Mouse (Mus musculus) neural tube, embryonic 11.5 days (tissue): ENCODE data around the gene Pcyt2. TPM values are rescaled to one million over a fixed set of nuclear protein-coding genes. Genes with fewer than 3 reads are reported as not detected.
A peak's percentile ranks its signal among the peaks of the same experiment; 100 is the strongest.

ENCODE experiments used
- ATAC-seq: fragments of 200-750 bp; cut with Nextera tagmentation; 2 replicates; pipeline ENCODE4 v1.8.0; 2017; ENCODE audit warnings: moderate number of reproducible peaks, mild to moderate bottlenecking, moderate TSS enrichment, moderate library complexity; ENCODE audit not compliant: insufficient read depth, low FRiP score, low TSS enrichment
- DNase-seq: peaks from one replicate; pipeline ENCODE4 v3.0.0-alpha.2; 2015; ENCODE audit warnings: low spot score
- H3K27ac ChIP-seq: fragments of 300-500 bp; sonication (generic); 2 replicates; pipeline ENCODE4 v1.5.1; 2014; ENCODE audit warnings: low read depth, mild to moderate bottlenecking, low read length
- H3K27me3 ChIP-seq: fragments of 300-500 bp; sonication (generic); 2 replicates; pipeline ENCODE4 v1.6.1; 2014; ENCODE audit warnings: mild to moderate bottlenecking, low read length, mixed read lengths; ENCODE audit not compliant: control insufficient read depth, insufficient read depth
- H3K36me3 ChIP-seq: fragments of 300-500 bp; sonication (generic); 2 replicates; pipeline ENCODE4 v1.6.1; 2014; ENCODE audit warnings: mild to moderate bottlenecking, low read length, moderate library complexity, mixed read lengths; ENCODE audit not compliant: control insufficient read depth, insufficient read depth
- H3K4me1 ChIP-seq: fragments of 300-500 bp; sonication (generic); 2 replicates; pipeline ENCODE4 v1.6.1; 2014; ENCODE audit warnings: low read length, mixed read lengths; ENCODE audit not compliant: control insufficient read depth, insufficient read depth
- H3K4me2 ChIP-seq: fragments of 300-500 bp; sonication (generic); 2 replicates; pipeline ENCODE4 v1.6.1; 2014; ENCODE audit warnings: low read depth, mild to moderate bottlenecking, moderate library complexity
- H3K4me3 ChIP-seq: fragments of 300-500 bp; sonication (generic); 2 replicates; pipeline ENCODE4 v1.5.1; 2014; ENCODE audit warnings: low read depth, low read length
- H3K9ac ChIP-seq: fragments of 300-500 bp; sonication (generic); 2 replicates; pipeline ENCODE4 v1.6.1; 2014; ENCODE audit warnings: mild to moderate bottlenecking, low read length
- H3K9me3 ChIP-seq: fragments of 300-500 bp; sonication (generic); 2 replicates; pipeline ENCODE4 v1.6.1; 2016; ENCODE audit warnings: low read length; ENCODE audit not compliant: control insufficient read depth
- WGBS: fragments of 180-500 bp; shearing (Covaris S2); extraction: QIAGEN DNeasy Blood & Tissue Kit; methylation state at CpG from one replicate; pipeline ENCODE4 v1.1.7; 2014; 5-methylcytosine and 5-hydroxymethylcytosine counted together
- polyA plus RNA-seq: library from polyadenylated mRNA; unstranded; fragments of >200 nt; fragmentation: Nextera tagmentation; extraction: Ambion mirVana; gene quantifications from 2 replicates; pipeline ENCODE4 v1.2.1, GENCODE M21; 2014

Gene Pcyt2
- polyA plus RNA-seq, 1 experiment from 2014 or later: 118 TPM

GRCm38 (mm10) chr11:120630401-120630871 lies 12.7 kb upstream of the Pcyt2 start:
- peak overlapping the region; percentile 35; the same call in 1 of the 2 replicates for H3K9ac ChIP-seq
- ATAC-seq (no peak), DNase-seq (no peak)
- H3K4me2 ChIP-seq: peak overlapping the region; percentile 10; the same call in 1 of the 2 replicates
- H3K36me3 ChIP-seq: peaks cover 9% of the 10 kb centered on the region
- no peaks in the 10 kb centered on the region for H3K9me3 ChIP-seq
- H3K27me3 ChIP-seq: no peaks in the 10 kb centered on the region
- peaks cover 14% of the 10 kb centered on the region for H3K4me1 ChIP-seq
- H3K27ac ChIP-seq: peak overlapping the region; percentile 35
- no peak overlapping the region for H3K4me3 ChIP-seq
- 57% methylated on average over 5 of the region's 5 CpGs for WGBS

- Histone ChIP-seq H3K4me1 (peaks cover 18% of the 10 kb centered on the region), H3K9ac (peak overlapping the region; percentile 35; the same call in 1 of the 2 replicates), H3K9me3 (no peaks in the 10 kb centered on the region), H3K27ac (peak overlapping the region; percentile 35; the same call in 1 of the 2 replicates), H3K4me3 (no peak overlapping the region), H3K36me3 (peaks cover 9% of the 10 kb centered on the region), H3K27me3 (no peaks in the 10 kb centered on the region), H3K4me2 (peak overlapping the region; percentile 10; the same call in 1 of the 2 replicates)
- no peak for ATAC-seq
- no peak for DNase-seq
- WGBS: 39% methylated on average over 7 of the region's 7 CpGs
Measured at GRCm38 (mm10) chr11:120629911-120630310, 12.2 kb upstream of the Pcyt2 start.

DNA sequence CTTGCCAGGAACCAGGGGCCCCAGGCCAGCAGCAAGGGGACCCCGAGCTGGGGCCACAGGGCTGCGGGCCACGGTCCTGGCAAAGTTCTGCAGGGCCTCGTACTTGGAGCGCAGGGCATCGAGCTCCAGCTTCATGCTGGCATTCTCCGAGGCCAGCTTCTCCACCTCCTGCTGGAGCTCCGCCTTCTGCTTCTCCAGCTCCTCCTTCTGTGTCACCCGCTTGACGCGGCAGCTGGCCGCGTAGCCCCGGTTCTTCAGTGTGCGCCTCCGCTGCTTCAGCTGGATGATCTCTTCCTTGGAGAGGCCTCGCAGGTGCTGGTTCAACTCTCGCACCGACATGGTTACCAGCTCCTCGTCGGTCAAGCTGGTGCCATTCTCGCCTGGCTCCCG lies 11.6 kb upstream of the Pcyt2 start:
- H3K9me3 ChIP-seq: no peaks in the 10 kb centered on the region
- H3K4me2 ChIP-seq: no peak overlapping the region
- H3K27ac ChIP-seq: no peak overlapping the region
- H3K4me1 ChIP-seq: peaks cover 18% of the 10 kb centered on the region
- WGBS: 82% methylated on average over 23 of the region's 23 CpGs
- no peak overlapping the region for H3K9ac ChIP-seq
- H3K4me3 ChIP-seq: no peak overlapping the region
- H3K27me3 ChIP-seq: no peaks in the 10 kb centered on the region
- no peak for ATAC-seq
- no peak for DNase-seq
- peaks cover 9% of the 10 kb centered on the region for H3K36me3 ChIP-seq

GRCm38 (mm10) chr11:120628601-120629340 lies 11.0 kb upstream of the Pcyt2 start:
- no peak for ATAC-seq
- Histone ChIP-seq H3K9me3 (no peaks in the 10 kb centered on the region), H3K27me3 (no peaks in the 10 kb centered on the region), H3K36me3 (peaks cover 9% of the 10 kb centered on the region), H3K9ac (no peak overlapping the region), H3K4me3 (no peak overlapping the region), H3K4me2 (no peak overlapping the region), H3K4me1 (peaks cover 23% of the 10 kb centered on the region), H3K27ac (no peak overlapping the region)
- DNase-seq: no peak
- 96% methylated on average over 23 of the region's 23 CpGs for WGBS

- H3K4me1 ChIP-seq: peaks cover 23% of the 10 kb centered on the region
- WGBS: 83% methylated on average over 22 of the region's 22 CpGs
- H3K36me3 ChIP-seq: peaks cover 9% of the 10 kb centered on the region
- no peaks in the 10 kb centered on the region for H3K9me3 ChIP-seq
- no peaks in the 10 kb centered on the region for H3K27me3 ChIP-seq
- H3K4me3 ChIP-seq: no peak overlapping the region
- ATAC-seq (no peak), DNase-seq (no peak)
- no peak overlapping the region for H3K4me2 ChIP-seq
- H3K9ac ChIP-seq: no peak overlapping the region
- H3K27ac ChIP-seq: no peak overlapping the region
Measured at GRCm38 (mm10) chr11:120627468-120628300, 9.9 kb upstream of the Pcyt2 start.

GRCm38 (mm10) chr11:120626785-120627467 lies 9.2 kb upstream of the Pcyt2 start:
- ATAC-seq: no peak
- Histone ChIP-seq H3K27me3 (no peaks in the 10 kb centered on the region), H3K9me3 (no peaks in the 10 kb centered on the region), H3K27ac (no peak overlapping the region), H3K9ac (no peak overlapping the region), H3K4me1 (peaks cover 19% of the 10 kb centered on the region), H3K4me3 (no peak overlapping the region), H3K4me2 (no peak overlapping the region), H3K36me3 (peaks cover 9% of the 10 kb centered on the region)
- no peak for DNase-seq
- WGBS: 90% methylated on average over 11 of the region's 11 CpGs

DNA sequence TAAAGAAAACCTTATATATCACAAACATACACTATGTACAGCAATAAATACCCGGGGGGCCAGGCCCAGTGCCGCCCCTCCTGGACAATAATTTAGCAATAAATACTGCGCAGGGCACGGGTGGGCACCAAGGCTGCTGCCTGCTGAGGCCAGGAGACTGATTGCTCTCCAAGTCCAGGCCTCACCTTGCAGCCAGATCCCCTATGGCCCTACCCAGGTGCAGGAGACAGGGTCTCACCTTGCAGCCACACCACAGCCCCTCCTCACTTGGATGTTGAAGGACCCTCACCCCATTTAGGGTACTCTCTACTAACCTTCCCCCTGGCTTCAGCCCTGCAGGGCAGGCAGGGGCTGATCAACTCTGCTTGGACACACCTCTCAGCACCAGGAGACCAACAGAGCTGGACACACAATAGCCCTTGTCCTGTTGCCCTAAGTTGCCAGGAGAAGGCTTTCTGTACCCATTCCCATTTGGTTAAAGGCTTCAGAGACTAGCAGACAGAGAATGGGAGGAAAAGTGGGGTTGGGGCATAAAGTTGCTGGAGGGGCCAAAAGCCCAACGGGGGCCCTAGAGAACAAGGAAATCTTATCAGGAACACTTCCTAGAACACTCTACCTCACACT lies 7.5 kb upstream of the Pcyt2 start, which contains the start of gene Sirt7:
Gene Sirt7 (minus strand): TSS at position 89 of the 624 bp plus-strand sequence.
- Histone ChIP-seq H3K27ac (peak within 1 kb of the TSS; percentile 83), H3K4me2 (peak within 1 kb of the TSS; percentile 98), H3K4me1 (peaks cover 14% of the 10 kb centered on the region), H3K27me3 (no peaks in the 10 kb centered on the region), H3K4me3 (peak within 1 kb of the TSS; percentile 99), H3K9me3 (no peaks in the 10 kb centered on the region), H3K9ac (peak within 1 kb of the TSS; percentile 80), H3K36me3 (peaks cover 15% of the 10 kb centered on the region)
- ATAC-seq (no peak), DNase-seq (no peak)
- 18% methylated on average over 5 of the region's 5 CpGs for WGBS

GRCm38 (mm10) chr11:120624680-120625111 lies 7.0 kb upstream of the Pcyt2 start:
- Histone ChIP-seq H3K4me2 (peak overlapping the region; percentile 98), H3K4me1 (peaks cover 9% of the 10 kb centered on the region), H3K4me3 (peak overlapping the region; percentile 99), H3K27ac (peak overlapping the region; percentile 83), H3K9ac (peak overlapping the region; percentile 80), H3K27me3 (no peaks in the 10 kb centered on the region), H3K36me3 (peaks cover 17% of the 10 kb centered on the region), H3K9me3 (no peaks in the 10 kb centered on the region)
- ATAC-seq: peak; percentile 83
- peak; percentile 90 for DNase-seq
- WGBS: 0% methylated on average over 46 of the region's 53 CpGs
